Mouse (Mus musculus) mouse embryonic stem cell (cell line): ENCODE results near the gene Abtb1.

Source experiments
- in situ Hi-C, 2 experiments: fragments of 300-500 bp; cut with MboI; formaldehyde crosslinking; loops; 1 replicate in 1 of 2; 3 replicates in 1 of 2; pipeline ENCODE4 v1.14.3; 2019 to 2020; ENCODE audit warnings: low sequenced_read_pairs in 2 of 2, low pct_unique_long_range_greater_than_20kb in 1 of 2, mixed read lengths in 1 of 2; ENCODE audit not compliant: unreplicated experiment in 1 of 2

Gene Abtb1

GRCm38 (mm10) chr6:88841781-88842689 is at the start of gene Abtb1:
Gene Abtb1 (minus strand): TSS chr6:88841984.
- in situ Hi-C loops, result no loop called here

GRCm38 (mm10) chr6:88890832-88891231 is 49.0 kb upstream of the Abtb1 start:
- in situ Hi-C loops, result no loop called here

GRCm38 (mm10) chr6:88889410-88890042 is 47.7 kb upstream of the Abtb1 start:
- in situ Hi-C loops, result no loop called here

GRCm38 (mm10) chr6:88886417-88886967 is 44.7 kb upstream of the Abtb1 start:
- in situ Hi-C loops, result no loop called here

GRCm38 (mm10) chr6:88885644-88886416 is 44.0 kb upstream of the Abtb1 start:
- in situ Hi-C loops, result no loop called here

GRCm38 (mm10) chr6:88884690-88885089 is 42.9 kb upstream of the Abtb1 start:
- in situ Hi-C loops, result no loop called here

- in situ Hi-C loops, result no loop called here
Observed at GRCm38 (mm10) chr6:88884195-88884594, 42.4 kb upstream of the Abtb1 start.

GRCm38 (mm10) chr6:88881334-88881733 is 39.5 kb upstream of the Abtb1 start:
- in situ Hi-C loops, result no loop called here

GRCm38 (mm10) chr6:88879471-88879870 is 37.7 kb upstream of the Abtb1 start:
- in situ Hi-C loops, result no loop called here

- in situ Hi-C loops, result no loop called here
Observed at GRCm38 (mm10) chr6:88874868-88875508, 33.2 kb upstream of the Abtb1 start, which contains the start of gene Podxl2. Gene Podxl2 (minus strand): TSS chr6:88875044.

GRCm38 (mm10) chr6:88873965-88874867 is 32.4 kb upstream of the Abtb1 start:
- in situ Hi-C loops, result no loop called here

GRCm38 (mm10) chr6:88872811-88873210 is 31.0 kb upstream of the Abtb1 start:
- in situ Hi-C loops, result no loop called here

- in situ Hi-C loops, result no loop called here
Observed at GRCm38 (mm10) chr6:88871546-88871945, 29.8 kb upstream of the Abtb1 start.

GRCm38 (mm10) chr6:88870594-88870993 is 28.8 kb upstream of the Abtb1 start:
- in situ Hi-C loops, result no loop called here

- in situ Hi-C loops, result no loop called here
Observed at GRCm38 (mm10) chr6:88869459-88869858, 27.7 kb upstream of the Abtb1 start.

- in situ Hi-C loops, result no loop called here
Observed at GRCm38 (mm10) chr6:88865704-88866103, 23.9 kb upstream of the Abtb1 start.

GRCm38 (mm10) chr6:88860914-88861313 is 19.1 kb upstream of the Abtb1 start:
- in situ Hi-C loops, result no loop called here
